Mouse (Mus musculus) midbrain, embryonic 14.5 days (tissue): ENCODE measurements at regions not wholly inside any gene's neighbourhood (a gene's known extent, or its start where the extent isn't known, plus 50 kb on each side); places are given as distances from the start of the nearest gene placed in this dataset.

Source experiments
- ATAC-seq: fragments of 200-750 bp; cut with Nextera tagmentation; 2 replicates; pipeline ENCODE4 v1.8.0; 2017; ENCODE audit warnings: moderate number of reproducible peaks, moderate library complexity; ENCODE audit not compliant: low FRiP score, low TSS enrichment
- DNase-seq: peaks from one replicate; pipeline ENCODE4 v3.0.0-alpha.2; 2015
- H3K27ac ChIP-seq: fragments of 300-500 bp; sonication (generic); replicated peaks from 2 replicates; pipeline ENCODE4 v1.5.1; 2014; ENCODE audit warnings: mild to moderate bottlenecking, low read depth, low read length, moderate library complexity
- H3K27me3 ChIP-seq: fragments of 300-500 bp; sonication (generic); 2 replicates; pipeline ENCODE4 v1.6.1; 2014; ENCODE audit warnings: low read length, control low read depth, mixed read lengths; ENCODE audit not compliant: control insufficient read depth, insufficient read depth
- H3K36me3 ChIP-seq: fragments of 300-500 bp; sonication (generic); 2 replicates; pipeline ENCODE4 v1.6.1; 2014; ENCODE audit warnings: low read length, control low read depth; ENCODE audit not compliant: control insufficient read depth, insufficient read depth
- H3K4me1 ChIP-seq: fragments of 300-500 bp; sonication (generic); 2 replicates; pipeline ENCODE4 v1.6.1; 2014; ENCODE audit warnings: mild to moderate bottlenecking, antibody characterized with exemption, low read length, control low read depth; ENCODE audit not compliant: control insufficient read depth, insufficient read depth
- H3K4me2 ChIP-seq: fragments of 300-500 bp; sonication (generic); 2 replicates; pipeline ENCODE4 v1.6.1; 2014; ENCODE audit warnings: mild to moderate bottlenecking, low read length, moderate library complexity
- H3K4me3 ChIP-seq: fragments of 300-500 bp; sonication (generic); replicated peaks from 2 replicates; pipeline ENCODE4 v1.5.1; 2014; ENCODE audit warnings: low read depth, low read length
- H3K9ac ChIP-seq: fragments of 300-500 bp; sonication (generic); replicated peaks from 2 replicates; pipeline ENCODE4 v1.6.1; 2014; ENCODE audit warnings: mild to moderate bottlenecking, low read length, moderate library complexity
- H3K9me3 ChIP-seq: fragments of 300-500 bp; sonication (generic); 2 replicates; pipeline ENCODE4 v1.6.1; 2016; ENCODE audit warnings: low read length, control low read depth, mixed read lengths; ENCODE audit not compliant: control insufficient read depth
- WGBS: fragments of 180-500 bp; shearing (Covaris S2); extraction: QIAGEN DNeasy Blood & Tissue Kit; methylation state at CpG from one replicate; pipeline ENCODE4 v1.1.7; 2014; 5-methylcytosine and 5-hydroxymethylcytosine counted together

GRCm38 (mm10) chr5:101163112-101163511 lies 317.6 kb downstream of the Gpat3 start:
- H3K36me3 ChIP-seq: no peaks in the 10 kb centered on the region
- no peak overlapping the region for H3K9ac ChIP-seq
- DNase-seq (no peak), ATAC-seq (no peak)
- no peak overlapping the region for H3K4me3 ChIP-seq
- no peaks in the 10 kb centered on the region for H3K9me3 ChIP-seq
- H3K4me1 ChIP-seq: no peaks in the 10 kb centered on the region
- H3K27ac ChIP-seq: no peak overlapping the region
- 39% methylated on average over 5 of the region's 5 CpGs for WGBS
- H3K27me3 ChIP-seq: no peaks in the 10 kb centered on the region
- H3K4me2 ChIP-seq: no peak overlapping the region

GRCm38 (mm10) chr5:101157416-101157815 lies 311.9 kb downstream of the Gpat3 start:
- WGBS: 53% methylated on average over 1 of the region's 1 CpGs

GRCm38 (mm10) chr5:101146345-101146744 lies 300.8 kb downstream of the Gpat3 start:
- H3K9ac ChIP-seq: no peak overlapping the region
- no peaks in the 10 kb centered on the region for H3K4me1 ChIP-seq
- WGBS: 31% methylated on average over 3 of the region's 3 CpGs
- H3K36me3 ChIP-seq: no peaks in the 10 kb centered on the region
- H3K27ac ChIP-seq: no peak overlapping the region
- no peaks in the 10 kb centered on the region for H3K27me3 ChIP-seq
- H3K4me2 ChIP-seq: no peak overlapping the region
- H3K9me3 ChIP-seq: no peaks in the 10 kb centered on the region
- ATAC-seq: no peak
- H3K4me3 ChIP-seq: no peak overlapping the region
- no peak for DNase-seq

More at GRCm38 (mm10) chr5:101157416-101157815, 311.9 kb downstream of the Gpat3 start:
- Histone ChIP-seq H3K36me3 (no peaks in the 10 kb centered on the region), H3K9me3 (no peaks in the 10 kb centered on the region), H3K27ac (no peak overlapping the region), H3K27me3 (no peaks in the 10 kb centered on the region), H3K4me1 (no peaks in the 10 kb centered on the region), H3K4me3 (no peak overlapping the region), H3K9ac (no peak overlapping the region), H3K4me2 (no peak overlapping the region)
- ATAC-seq: no peak
- no peak for DNase-seq

DNA sequence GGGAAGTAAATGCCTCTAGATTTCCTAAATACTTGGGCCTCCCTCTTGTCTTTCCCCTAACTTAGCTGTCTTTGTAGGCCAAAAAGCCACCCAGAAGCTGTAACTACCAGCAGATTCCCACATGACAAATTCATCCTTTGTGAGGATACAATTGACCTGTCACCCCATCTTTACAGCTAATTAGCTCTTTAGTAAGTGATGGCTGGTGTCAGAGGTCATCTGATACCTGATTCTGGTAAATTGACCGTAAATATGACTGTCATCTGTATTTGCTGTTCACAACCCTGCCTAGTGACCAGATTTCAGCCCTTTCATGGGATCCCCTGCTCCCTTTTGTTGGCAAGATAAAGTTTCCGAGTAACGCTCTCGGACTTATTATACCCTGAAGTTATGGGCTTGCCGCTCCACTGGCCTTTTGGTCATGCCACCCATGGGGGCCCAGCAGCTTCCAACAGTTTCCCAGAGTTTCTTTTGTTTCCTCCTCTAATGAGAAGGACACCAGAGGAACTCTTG lies 279.5 kb downstream of the Gpat3 start:
- Histone ChIP-seq H3K4me2 (no peak overlapping the region), H3K36me3 (no peaks in the 10 kb centered on the region), H3K27ac (no peak overlapping the region), H3K27me3 (peaks cover 4% of the 10 kb centered on the region; the same call in 1 of the 2 replicates), H3K4me1 (no peaks in the 10 kb centered on the region), H3K4me3 (no peak overlapping the region), H3K9ac (no peak overlapping the region), H3K9me3 (no peaks in the 10 kb centered on the region)
- ATAC-seq: no peak
- no peak for DNase-seq
- 13% methylated on average over 5 of the region's 5 CpGs for WGBS

GRCm38 (mm10) chr5:101122914-101123313 lies 277.4 kb downstream of the Gpat3 start:
- H3K27me3 ChIP-seq: peaks cover 4% of the 10 kb centered on the region; the same call in 1 of the 2 replicates
- WGBS: 89% methylated on average over 6 of the region's 6 CpGs

DNA sequence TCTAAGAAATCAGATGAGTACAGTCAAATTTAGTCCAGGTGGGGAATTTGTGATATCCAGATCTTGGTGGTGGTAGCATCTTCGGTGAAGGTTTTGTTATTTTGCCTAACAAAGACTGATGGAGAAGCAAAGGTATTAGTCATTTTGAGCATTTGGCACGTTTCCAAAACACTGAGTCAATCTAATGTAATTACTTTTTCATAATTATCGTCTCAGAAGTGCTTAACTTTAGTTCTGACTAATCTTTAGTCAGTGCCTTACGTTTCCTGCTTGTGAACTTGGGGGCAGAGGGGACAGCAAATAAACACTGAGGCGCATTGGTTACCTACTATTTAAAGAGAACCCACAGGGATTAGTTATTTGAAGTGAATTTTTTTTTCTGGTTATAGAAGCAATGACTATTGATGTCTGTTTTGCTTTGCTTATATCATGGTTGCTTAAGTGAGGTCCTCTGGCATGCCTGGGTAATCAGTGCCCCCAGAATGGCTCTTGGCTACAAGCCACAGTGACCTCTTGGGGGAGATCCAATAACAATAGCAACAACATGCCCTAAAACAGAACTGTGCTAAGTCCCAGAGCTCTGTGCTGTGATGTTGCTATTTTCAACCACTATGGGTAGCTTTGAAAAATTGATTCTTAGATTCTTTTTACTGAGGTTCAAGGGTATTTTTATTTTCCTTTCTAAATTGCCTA lies 275.1 kb downstream of the Gpat3 start:
- ATAC-seq (no peak), DNase-seq (no peak)
- Histone ChIP-seq H3K36me3 (no peaks in the 10 kb centered on the region), H3K27ac (no peak overlapping the region), H3K4me1 (no peaks in the 10 kb centered on the region), H3K9ac (no peak overlapping the region), H3K9me3 (no peaks in the 10 kb centered on the region), H3K27me3 (peaks cover 4% of the 10 kb centered on the region; the same call in 1 of the 2 replicates), H3K4me3 (no peak overlapping the region), H3K4me2 (no peak overlapping the region)
- WGBS: 74% methylated on average over 5 of the region's 5 CpGs

More at GRCm38 (mm10) chr5:101122914-101123313, 277.4 kb downstream of the Gpat3 start:
- H3K4me3 ChIP-seq: no peak overlapping the region
- no peak overlapping the region for H3K27ac ChIP-seq
- DNase-seq (no peak), ATAC-seq (no peak)
- H3K4me1 ChIP-seq: no peaks in the 10 kb centered on the region
- H3K9ac ChIP-seq: no peak overlapping the region
- no peaks in the 10 kb centered on the region for H3K9me3 ChIP-seq
- no peaks in the 10 kb centered on the region for H3K36me3 ChIP-seq
- H3K4me2 ChIP-seq: no peak overlapping the region

GRCm38 (mm10) chr5:101112151-101112769 lies 266.7 kb downstream of the Gpat3 start:
- Histone ChIP-seq H3K9me3 (no peaks in the 10 kb centered on the region), H3K9ac (no peak overlapping the region), H3K27me3 (no peaks in the 10 kb centered on the region), H3K4me1 (no peaks in the 10 kb centered on the region), H3K36me3 (no peaks in the 10 kb centered on the region), H3K27ac (no peak overlapping the region), H3K4me2 (no peak overlapping the region), H3K4me3 (no peak overlapping the region)
- peak; percentile 11 for DNase-seq
- 67% methylated on average over 7 of the region's 7 CpGs for WGBS
- ATAC-seq: no peak

DNA sequence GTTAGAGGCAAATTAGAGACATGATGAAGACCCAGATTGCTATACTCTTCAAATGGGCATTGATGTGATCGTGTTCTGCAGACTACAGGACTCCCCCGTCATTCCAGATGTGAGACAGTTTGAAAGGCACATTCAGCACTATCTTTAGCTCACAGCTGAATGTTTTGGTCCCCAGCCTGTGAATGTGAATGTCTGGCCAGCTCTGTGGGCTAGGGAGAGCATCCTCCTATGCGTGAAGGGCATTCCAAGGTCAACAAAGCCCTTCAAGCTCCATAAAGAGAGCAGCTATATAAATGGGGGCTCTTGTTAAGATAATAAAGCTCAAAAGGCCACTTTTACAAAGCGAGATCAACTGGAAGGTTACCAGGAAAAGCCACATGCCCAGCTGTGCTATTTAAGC lies 266.1 kb downstream of the Gpat3 start:
- no peaks in the 10 kb centered on the region for H3K36me3 ChIP-seq
- ATAC-seq (no peak), DNase-seq (peak; percentile 5)
- no peak overlapping the region for H3K27ac ChIP-seq
- no peak overlapping the region for H3K9ac ChIP-seq
- H3K9me3 ChIP-seq: no peaks in the 10 kb centered on the region
- no peaks in the 10 kb centered on the region for H3K4me1 ChIP-seq
- H3K27me3 ChIP-seq: no peaks in the 10 kb centered on the region
- no peak overlapping the region for H3K4me3 ChIP-seq
- no peak overlapping the region for H3K4me2 ChIP-seq
- 66% methylated on average over 4 of the region's 4 CpGs for WGBS
